Mouse (Mus musculus) cerebellum, adult 9-10 months (tissue): ENCODE measurements around the gene Igf2bp3.

Experiments used
- DNase-seq: peaks from one replicate; pipeline ENCODE4 v3.0.0; 2022

Igf2bp3 gene

DNA sequence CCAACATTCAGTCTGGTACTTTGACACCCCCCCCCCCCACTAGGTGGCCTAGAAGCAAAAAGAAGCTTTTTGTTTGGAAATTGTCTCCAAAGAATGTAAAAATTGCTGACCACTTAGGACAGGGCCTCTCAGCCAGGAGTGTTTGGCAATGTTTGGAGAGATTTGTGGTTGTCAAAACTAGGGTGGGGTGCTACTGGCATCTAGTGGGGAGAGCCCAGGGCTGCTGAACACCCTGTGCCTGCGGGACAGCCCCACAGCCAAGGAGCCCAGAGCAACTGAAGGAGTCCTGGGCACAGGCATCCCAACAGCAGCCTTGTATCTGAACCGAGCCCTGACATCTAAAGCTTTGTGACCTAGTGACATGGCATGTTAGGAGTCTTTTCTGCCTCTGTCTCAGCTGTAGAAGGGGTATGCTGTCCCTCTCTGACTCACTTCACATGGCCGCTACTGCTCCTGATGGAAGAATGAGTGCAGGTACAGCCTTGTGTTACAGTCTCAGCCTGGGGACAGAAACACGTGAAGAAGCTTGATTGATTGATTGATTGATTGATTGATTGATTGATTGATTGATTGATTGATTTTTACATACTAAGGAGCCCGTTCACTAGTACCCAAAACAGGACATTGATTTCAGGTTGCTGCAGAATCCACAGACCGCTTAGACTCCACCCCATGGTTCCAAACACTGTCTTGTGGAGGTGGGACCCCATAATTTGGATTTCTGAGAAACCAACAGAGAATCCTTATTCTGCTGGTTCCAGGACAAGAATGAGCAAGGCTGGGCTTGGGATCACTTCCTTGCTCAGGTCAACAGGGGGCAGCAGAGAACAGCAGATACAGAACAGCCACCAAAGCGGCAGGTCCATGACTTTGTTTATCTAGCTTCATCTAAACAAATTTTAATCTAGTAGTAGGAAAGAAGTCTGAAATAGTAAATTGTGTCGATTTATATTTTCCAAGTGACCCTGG is 157.4 kb downstream of the Igf2bp3 start:
- peak; percentile 74 for DNase-seq

DNA sequence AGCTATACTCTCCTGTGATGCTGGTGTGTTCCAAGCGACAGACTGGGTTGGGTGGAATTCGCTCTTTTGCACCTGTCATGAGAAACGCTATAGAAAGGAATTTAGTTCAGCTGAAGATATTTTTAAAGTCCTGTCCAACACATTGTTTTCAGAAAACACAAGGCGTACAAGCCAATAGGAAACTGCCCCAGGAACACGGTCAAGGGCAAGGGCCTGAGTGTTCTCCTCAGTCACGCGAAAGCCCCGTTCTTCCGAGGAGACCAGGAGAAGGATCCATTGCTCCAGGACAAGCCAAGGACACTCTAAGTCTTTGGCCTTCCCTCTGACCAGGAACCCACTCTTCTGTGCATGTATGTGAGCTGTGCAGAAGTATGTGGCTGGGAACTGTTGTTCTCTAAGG is 158.7 kb downstream of the Igf2bp3 start:
- DNase-seq, result no peak

DNA sequence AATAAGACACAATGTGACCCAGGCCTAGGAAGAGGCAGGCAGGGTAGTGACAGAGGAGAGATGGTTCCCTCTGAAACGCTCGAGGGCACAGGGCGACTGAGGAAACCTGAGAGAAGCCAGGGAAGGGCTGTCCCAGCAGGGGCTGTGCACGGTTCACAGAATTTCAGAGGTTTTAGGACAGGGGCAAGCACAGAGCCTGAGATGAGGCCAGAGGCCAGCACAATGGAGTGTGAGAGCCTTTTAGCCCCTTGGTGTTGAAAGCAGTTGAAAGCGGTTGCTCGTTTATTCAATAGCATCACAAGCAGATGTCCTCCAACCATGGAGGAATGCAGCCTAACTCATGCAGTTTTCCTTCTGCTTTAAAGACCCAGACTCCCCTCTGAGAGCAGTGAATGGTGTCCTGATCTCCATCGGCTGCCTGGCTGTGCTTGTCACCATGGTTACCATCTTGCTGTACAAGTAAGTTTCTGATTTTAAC is 159.5 kb downstream of the Igf2bp3 start:
- no peak for DNase-seq

DNA sequence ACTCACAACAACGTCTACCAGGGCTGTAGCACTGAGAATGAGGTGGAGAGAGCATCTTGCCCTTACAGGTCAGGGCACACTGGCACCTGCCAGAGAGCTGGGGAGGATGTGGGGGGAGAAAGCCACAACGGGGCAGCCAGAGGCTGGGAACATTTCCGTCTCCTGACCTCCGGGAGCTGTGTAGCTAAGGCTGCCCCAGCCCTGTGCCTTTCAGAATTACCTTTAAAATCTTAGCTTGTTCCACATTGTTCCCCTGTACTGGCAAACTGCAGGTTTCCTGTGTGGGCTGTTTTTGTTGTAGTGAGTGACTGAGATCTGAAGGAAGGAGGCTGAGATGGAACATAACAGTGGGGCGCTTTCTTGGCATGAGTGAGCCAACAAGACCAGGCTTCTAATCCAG is 162.6 kb downstream of the Igf2bp3 start:
- no peak for DNase-seq

DNA sequence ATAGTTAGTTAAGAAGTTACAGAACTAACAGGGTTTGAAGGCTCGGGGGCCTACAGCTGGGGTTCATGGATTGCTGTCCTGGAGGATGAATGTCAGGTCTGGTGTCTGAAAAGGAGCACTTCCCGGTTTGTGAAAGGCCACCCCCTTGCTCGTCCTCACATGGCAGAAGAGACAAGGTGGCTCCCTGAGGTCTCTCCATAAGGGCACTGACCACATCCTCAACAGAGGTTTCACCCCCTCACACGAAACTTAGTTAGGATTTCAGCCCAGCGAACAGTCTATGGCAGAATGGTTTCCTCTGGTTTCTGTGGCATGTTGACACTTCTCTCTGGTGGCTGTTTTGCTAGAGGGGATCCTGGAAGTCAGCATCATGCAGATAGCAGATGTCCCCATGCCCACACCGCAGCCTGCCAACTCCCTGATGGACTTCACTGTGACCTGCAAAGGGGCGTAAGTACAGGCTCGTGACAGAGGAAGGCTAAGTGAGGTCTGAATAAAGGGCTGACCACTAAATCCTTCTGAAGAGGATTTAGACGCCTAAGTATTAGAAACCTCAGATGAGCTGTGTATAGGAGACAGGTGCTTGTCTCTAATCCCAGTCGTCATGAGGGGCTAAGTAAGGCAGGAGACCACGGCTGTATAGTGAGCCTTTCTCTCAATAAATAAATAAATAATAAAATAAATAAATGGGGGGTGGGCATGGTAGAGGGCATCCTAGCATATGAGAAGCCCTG is 163.9 kb downstream of the Igf2bp3 start:
- no peak for DNase-seq

DNA sequence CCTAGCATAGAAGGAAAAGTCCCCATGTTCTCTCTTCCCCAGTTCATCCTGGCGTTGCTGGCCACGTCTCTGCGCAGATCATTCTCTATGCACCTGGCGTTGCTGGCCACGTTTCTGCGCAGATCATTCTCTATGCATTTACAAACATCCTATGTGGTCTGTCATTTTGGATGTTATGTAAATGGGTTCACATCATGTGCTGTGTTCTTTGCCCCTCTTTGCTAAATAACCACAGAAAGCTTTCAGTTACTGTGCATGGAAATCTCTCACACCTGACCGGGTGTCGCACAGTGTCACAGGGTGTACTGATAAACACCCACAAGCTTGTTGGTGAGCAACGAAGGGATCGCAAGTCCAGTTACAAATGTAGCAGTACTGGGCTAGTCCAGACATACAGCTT is 166.4 kb downstream of the Igf2bp3 start:
- DNase-seq, result no peak

DNA sequence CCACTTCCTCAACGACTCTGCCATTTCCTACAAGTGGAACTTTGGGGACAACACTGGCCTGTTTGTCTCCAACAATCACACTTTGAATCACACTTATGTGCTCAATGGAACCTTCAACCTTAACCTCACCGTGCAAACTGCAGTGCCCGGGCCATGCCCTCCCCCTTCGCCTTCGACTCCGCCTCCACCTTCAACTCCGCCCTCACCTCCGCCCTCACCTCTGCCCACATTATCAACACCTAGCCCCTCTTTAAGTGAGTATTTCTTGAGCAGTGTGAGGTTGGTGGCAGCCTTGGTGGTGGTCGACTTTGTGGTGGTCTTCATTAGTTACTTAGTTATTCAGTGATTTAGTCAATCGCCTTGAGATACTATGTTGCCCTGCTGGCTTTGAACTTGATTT is 166.9 kb downstream of the Igf2bp3 start:
- DNase-seq, result no peak

DNA sequence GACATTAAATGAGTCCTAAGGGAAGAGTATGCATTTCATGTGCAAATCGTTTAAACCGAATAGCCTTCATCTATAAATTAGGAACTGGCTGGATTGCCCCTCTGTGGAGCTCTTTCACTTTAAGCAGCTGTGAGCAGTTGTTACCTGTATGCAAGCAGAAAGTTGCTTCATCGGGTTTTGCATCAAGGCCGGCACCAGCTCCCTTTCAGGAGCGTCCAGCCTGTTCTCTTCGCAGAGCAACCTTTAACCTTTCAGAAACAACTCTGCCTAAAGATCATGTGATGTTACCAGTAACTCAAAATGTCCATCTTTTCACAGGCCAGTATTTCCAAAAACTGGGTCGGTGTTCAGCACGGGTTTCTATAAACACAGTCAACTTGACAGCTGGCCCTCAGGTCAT is 167.8 kb downstream of the Igf2bp3 start:
- DNase-seq, result no peak

DNA sequence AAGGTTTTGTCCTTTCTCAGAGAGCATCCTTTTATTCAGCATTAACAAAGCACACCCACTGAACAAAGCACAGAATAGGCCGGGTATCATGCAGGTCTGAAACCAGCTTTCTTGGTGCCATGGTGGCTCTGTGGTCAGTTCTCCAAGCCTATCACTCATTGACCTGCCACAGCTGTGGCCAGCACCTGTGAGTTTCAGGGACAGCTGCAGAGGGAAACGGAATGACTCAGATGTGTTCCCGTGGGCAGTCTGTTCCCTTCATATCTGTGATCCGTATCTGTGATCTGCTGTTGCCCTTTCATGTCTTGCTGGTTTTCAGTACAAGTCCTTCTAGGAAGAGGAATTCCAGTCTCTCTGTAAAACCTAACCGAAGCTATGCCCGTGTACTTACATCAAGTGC is 168.3 kb downstream of the Igf2bp3 start:
- no peak for DNase-seq

DNA sequence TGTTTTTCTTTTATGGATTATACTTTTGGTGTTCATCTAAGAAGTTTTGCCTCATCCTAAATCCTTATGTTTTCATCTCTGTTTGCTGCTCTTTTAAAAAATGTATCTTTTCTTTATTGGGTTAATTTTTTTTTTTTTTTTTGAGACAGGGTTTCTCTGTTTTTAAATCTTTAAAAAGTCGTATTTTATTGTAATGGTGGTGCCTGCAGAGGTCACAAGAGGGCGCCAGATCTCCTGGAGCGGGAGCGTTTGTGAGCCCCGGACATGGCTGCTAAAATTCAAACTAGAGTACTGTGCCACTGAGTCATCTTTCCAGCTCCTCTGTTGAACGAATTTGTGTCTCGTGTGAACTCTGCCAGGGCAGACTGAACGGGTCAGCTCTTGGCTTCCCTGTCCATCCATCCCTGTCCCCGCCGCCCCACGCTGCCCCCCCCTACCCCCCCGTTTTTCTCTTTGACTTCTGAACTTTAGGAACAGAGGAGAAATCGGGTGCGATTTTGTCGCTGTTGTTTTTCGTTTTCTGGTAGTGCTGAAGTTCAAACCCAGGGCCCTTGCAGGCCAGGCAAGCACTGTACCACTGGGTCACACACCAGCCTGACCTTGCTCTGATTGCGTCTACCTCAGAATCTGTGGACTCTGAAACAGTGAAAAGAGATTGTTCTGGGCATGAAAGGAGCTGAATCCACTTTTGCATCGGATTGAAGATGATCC is 175.1 kb downstream of the Igf2bp3 start:
- DNase-seq, result peak; percentile 29

DNA sequence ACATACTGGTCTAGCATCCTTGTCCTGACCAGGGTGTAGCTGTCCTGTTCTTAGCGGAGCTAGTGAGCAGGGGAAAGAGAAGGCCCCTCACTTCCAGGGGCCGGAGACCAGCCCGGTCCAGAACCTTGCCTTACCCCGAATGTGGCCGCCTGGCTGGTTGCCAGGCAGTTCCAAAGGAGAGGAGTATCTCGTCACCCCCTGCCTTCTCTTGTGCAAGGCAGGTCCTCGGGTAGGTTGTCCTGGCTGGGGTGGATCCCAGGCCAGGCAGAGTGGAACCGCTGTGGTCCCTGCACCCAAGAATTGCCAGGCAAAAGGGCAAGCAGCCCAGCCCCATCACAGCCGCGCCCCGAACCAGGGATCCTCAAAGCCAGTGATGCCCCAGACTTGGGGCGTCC is 177.5 kb downstream of the Igf2bp3 start:
- no peak for DNase-seq

DNA sequence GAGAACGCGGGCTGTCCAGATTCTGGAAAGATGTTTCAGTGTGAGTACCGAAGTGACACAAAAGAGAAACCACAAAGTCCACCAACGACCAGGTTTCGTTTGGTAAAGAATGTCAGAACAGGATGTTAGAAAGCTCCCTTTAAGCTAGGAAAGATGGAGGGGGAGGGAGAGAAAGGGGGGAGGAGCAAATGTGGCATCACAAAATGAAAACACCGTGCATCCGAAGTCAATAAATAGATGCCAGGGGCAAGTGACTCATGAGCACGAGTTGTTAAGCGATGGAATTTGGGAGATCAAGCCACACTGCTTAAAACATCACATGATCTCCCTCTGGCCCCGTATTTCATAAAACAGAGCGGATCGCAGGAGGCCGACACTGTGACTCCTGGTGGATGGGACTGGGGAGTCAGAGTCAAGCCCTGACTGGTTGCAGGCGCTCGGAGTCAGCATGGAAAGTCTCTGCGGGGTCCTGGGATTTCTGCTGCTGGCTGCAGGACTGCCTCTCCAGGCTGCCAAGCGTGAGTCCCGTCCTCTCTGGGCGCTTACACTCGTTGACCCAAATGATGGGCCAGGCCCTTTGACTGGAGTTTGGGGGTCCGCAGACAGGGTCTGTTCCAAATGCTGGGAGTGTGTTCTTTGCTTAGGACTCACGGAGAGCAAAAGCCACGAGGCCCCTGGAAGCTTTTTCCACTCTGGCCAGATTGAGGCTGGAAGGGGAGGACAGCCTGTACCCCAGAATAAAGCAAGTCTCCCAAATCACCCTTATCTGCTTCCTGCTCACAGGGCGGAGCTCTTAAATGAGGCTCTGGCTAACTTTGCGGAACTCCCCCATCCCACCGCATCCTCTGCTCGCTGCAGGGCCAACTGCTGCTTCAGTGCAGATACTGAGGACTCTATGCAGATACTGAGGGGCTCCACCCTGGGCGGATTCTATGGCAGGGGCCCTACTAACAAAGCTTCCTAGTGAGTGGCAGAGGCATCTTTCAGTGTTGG is 178.2 kb downstream of the Igf2bp3 start, which contains the start of gene Gpnmb:
Gene Gpnmb, plus strand, starts transcription at position 272 of the 993 bp plus-strand sequence.
- no peak for DNase-seq
